Mouse (Mus musculus) adrenal gland, postnatal 4 days (tissue): ENCODE data around the gene Dpf1. TPM values are rescaled to one million over a fixed set of nuclear protein-coding genes. Genes with fewer than 3 reads are reported as not detected.
A peak's percentile ranks its signal among the peaks of the same experiment; 100 is the strongest.

Experiments used
- DNase-seq, 2 experiments: peaks; one replicate each; pipeline ENCODE4 v3.0.0; 2021 to 2022; ENCODE audit warnings: low spot score in 2 of 2, mixed read lengths in 2 of 2
- total RNA-seq, 2 experiments: library from RNA; stranded (reverse); gene quantifications; 2 replicates each; pipeline ENCODE4 v1.2.3; 2021

Dpf1 gene
- total RNA-seq, 2 experiments from 2014 or later = 5.0 to 5.7 TPM

DNA sequence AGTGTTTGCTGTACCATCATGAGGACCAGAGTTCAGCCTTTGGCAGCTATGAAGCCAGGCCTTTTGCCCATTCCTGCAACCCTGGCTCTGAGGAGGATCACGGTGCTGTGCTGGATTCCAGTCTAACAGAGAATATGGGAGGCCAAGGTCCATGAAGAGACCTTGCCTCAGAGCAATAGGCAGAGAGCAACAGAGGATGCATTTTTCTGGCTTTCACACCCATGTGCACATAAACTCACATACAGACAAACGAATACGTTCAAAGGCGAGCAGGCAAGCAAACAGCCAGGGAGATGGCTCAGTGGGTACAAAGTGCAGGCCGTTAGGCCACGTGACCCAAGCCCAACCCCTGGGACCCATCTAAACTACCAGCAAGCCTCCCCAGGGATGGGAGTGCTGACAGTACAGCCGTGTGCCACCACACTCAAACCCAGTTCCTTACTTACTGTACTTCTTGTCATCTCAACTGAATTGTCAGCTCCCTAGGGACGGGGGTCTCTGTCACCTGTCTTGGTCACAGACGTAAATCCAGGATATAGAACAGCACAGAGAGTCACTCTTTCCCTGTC lies 34.7 kb downstream of the Dpf1 start:
- no peak for DNase-seq

DNA sequence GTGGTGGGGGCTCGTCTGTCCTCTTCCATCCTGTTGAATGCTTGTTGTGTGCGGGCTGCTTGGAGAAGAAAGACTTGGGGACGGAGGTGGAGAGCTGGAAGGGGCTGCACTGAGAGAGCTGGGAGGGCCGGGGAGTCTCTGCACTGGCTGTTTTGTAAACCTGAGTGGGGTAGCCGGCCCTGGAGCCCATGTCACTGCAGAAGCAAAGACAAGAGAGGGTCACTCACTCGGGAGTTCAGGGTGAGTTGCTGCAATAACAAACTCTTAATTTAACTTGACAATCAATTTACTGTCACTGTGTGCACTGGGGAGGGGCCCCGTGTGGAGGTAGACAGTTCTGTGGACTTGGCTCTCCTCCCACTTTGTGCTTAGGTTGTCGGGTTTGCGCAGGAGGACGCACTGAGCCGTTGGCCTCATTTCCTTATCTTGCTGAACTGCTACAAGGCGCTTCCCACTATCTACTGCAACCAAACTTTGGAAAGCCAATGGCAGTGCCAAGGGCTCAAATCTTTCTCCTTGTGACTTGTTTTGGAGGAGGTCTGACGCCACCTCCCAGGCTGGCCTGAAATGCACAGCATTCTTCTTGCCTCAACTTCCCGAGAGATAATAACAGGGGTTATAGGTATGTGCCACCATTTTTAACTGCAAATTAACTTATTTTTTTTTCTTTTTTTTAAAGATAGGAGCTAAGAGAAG lies 35.4 kb downstream of the Dpf1 start:
- DNase-seq = no peak

DNA sequence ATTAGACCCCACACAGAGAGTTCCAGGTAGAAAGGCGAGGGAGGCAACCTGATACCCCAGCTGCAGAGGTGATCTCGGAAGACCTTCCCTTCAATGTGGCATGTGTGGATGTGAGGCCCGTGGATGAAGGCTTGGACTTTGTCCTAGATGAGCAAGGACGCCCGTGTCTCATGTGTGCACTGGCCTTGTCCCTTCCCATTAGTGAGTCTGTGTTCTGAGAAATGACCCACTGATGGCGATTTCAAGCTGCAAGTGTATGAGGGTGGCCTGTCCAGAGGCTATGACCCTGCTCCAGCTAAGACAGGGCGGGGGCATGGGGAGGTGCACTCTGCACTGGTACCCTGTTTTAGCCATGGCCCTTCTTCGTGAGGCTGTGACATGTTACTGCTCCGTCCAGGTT lies 36.5 kb downstream of the Dpf1 start:
- no peak for DNase-seq

DNA sequence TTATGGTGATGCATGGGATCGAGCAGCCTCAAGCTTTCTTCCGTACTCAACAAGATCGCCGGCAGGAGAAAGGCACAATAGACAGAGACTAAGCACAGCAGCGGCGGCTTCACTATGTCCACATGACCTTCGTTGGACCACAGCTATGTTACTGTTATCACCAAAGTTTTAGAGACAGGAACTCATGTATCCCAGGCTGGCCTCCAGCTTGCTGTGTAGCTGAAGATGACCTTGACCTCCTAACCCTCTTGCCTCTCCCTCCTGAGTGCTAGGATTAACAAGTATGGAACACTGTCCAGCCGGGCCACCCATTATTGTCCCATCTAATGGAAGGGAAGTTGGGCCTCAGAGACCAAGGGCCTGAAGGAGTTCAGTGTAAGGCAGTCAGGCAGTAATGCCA lies 37.1 kb downstream of the Dpf1 start:
- DNase-seq = no peak

DNA sequence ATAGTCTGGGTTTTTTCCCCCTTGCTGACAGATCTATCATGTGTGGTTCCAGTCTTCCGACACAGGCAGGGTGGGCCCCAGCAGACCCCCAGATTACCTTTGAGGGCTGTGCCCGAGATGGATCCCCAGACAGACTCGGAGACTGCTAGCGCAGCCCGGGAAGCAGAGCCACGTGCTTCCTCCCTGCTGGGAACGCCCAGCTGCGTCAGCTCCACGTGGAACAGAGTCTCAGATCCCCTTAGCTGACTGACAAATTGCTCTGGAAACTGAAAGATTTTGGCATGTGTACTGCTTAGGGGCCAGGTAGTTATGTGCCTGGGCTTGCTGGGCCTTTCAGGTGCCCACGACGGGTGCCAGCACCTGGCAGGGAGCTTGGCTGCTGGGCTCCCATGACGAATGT lies 38.0 kb downstream of the Dpf1 start:
- no peak for DNase-seq

DNA sequence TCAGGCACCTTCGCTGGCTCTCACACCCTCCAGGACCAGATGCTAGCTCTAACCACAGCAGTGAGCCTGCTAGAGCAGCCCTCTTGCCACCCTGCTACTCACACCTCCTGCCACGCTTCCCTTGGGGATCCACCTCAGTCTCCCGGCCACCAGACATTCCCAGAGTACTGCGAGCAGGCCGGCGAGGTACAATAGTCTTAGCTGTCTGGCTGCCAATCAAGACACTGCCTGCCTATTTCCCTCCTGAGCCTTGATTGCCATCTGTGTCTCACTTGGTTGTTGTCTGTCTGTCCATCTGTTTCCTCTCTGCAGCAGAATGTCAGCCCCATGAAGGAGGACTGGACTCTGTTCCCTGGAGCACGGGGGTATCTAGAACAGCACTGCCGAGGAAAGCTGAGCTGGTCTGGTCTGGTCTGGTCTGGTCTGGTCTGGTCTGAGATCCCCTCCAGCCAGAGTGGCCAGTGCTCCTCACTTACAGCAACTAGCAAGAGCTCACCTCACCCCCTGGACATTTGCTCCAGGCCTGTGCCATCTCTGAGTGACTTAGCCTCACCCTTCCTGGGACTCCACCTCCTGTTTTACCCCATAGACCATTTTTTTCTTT lies 38.8 kb downstream of the Dpf1 start:
- no peak for DNase-seq

DNA sequence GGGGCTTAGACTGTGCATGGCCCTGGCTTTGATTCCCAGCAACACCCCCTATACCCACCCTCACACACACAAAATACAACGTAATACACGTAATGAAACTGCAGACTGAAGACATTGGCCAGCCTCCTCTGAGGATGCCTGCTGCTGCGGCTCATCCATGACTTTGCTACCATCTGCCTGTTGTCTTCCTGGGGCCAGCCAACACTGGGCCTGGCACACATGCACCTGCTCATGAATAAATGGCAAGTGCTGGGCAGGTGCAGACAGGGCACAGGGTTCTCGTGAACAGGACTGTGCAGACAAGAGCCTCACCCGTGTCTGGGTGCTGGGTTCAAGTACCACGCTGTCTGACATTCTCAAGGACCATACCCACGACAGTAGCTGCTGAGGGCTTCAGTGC lies 40.0 kb downstream of the Dpf1 start:
- no peak for DNase-seq

DNA sequence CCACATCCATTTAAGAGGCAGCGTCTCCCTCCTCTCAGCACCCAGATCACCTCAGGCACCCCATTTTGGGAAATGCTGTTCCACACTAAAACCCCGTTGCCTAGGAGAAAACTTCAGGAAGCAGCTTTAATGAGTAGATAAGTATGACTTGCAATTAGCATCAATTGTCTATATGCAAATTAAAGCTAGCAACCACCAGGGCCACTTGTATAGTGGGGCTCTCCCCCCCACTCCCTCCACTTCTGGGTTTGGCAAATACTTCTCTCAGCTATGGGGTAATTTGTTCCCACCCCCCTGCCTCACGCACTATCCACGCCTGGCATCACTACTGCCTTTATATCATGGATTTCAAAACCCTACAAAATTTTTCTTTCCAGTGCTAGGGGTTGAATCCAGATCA lies 41.8 kb downstream of the Dpf1 start:
- no peak for DNase-seq

DNA sequence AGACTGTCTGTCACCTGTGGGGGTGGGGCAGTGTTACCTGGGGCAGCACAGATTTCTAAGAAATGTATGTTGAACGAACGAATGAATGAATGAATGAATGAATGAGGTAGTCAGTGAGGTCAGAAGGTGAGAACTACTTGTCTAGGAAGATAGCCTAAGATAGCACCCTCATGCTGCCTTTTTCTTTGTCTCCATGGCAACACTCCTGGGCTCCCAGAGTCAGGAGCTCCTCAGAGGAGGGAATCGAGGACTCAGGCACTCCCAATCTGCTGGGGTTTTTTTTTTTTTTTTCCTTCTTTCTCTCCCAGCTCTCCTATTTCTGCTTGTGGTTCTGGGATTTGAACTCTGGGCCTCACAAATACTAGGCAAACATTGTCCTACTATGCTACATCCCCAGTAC lies 42.5 kb downstream of the Dpf1 start:
- DNase-seq = no peak

DNA sequence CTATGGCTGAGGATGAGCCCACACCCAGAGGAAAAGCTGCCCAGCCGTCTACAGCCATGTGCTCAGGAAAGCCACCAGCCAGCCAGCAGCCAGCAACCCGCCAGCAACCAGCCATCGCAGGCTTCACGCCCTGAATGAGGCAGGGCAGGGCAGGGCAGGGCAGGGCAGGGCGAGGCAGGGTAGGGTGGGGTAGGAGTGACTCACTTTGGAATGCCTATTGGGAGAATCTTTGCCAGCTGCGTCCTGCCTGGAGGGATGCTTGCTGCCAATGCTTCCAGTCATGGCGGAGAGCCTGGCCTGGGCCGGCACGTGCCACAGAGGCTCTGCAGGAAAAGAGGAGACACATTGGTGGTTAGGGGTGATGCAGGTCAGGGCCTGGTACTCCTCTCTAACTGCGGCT lies 46.7 kb downstream of the Dpf1 start:
- no peak for DNase-seq

DNA sequence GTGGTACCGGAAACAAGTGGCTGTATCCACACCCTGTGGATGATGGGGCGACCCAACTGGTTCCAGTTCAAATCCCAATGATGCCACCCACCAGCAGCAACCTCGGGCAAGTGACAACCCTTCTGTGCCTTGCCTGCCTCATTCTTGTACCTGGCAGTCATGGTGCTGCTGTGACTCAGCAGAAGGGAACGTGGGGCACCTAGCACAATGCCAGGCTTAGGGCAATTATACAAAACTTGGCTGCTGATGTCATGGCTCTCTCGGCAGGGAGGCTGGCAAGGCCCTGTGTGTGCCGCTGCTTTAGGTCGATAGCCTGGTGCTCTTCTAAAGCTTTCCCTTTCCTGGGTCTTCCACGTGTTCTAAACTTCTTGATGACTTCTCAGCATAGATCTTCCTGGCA lies 48.5 kb downstream of the Dpf1 start:
- no peak for DNase-seq

DNA sequence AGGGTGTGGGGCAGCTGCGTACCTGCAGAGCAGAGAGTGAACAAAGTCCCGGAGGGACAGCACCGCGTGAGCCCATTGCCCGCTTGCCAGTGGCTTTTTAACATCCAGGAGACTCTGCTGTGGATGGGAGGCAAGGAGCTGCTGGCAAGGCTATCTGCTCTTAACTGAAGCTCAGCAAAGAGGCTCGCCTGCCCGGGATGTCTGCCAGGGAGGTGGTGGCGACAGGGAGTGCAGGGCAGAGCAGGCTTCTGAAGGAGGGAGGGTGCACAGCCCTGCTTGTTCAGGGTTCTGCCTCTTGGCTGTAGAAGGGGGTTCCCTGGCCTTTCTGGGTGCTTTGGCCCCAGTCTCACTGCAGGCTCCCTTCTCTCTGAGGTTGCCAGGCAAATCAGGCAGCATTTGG lies 50.4 kb downstream of the Dpf1 start:
- DNase-seq = peak in 1 of 2 experiments; percentile 49

DNA sequence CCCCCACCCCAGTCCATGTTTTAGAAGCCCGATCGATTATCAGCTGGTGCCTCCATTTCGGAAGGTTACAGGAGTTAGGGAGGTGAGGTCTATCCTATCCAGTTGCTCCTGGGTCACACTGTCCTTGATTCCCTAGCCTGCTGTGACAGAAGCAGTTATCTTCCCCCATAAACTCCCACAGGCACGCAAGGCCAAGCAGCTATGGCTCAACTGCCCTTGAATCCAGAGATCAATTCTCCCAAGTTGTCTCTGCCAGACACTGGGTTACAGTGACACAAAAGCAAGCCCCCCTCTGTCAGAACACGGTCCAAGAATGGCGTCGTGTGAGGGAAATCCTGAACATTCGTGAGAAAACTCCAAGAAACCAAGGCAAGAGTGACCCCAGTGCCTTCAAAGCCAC lies 51.7 kb downstream of the Dpf1 start:
- no peak for DNase-seq

DNA sequence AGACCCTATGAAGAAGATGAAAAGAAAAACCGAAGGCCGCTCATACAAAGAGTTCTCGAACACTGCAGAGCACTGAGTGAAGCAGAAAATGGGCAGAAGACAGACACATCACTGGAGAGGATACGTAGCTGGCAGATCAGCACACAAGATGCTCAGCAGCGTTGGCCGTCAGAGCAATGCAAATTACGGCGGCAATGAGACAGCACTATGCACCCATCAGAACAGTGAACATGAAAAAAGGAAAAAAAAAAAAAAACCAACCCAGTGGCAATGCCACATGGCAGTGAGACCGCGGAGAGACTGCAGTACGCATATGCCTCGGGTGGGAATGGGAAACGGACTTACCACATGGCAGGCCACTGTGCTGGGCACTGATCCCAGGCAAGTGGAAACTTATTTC lies 57.7 kb downstream of the Dpf1 start:
- DNase-seq = no peak

DNA sequence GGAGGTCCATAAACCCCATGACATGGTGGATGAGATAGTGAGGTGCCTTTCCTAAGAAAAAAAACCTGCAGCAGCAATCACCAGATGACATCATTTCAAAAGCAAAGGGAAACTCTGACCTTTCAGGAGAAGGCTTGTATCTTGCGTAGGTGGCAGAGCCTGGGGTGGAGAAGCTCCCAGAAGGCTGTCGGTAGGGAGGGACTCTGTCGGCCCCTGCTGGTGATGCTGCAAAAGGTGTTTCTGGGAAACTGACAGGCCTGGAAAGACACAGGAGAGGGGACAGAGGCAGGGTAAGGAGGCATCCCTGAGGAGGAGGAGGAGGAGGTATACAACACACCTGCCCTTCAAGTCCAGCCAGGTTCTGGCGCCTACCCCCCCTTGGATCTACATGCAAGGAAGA lies 60.3 kb downstream of the Dpf1 start:
- DNase-seq = peak in 1 of 2 experiments; percentile 21

DNA sequence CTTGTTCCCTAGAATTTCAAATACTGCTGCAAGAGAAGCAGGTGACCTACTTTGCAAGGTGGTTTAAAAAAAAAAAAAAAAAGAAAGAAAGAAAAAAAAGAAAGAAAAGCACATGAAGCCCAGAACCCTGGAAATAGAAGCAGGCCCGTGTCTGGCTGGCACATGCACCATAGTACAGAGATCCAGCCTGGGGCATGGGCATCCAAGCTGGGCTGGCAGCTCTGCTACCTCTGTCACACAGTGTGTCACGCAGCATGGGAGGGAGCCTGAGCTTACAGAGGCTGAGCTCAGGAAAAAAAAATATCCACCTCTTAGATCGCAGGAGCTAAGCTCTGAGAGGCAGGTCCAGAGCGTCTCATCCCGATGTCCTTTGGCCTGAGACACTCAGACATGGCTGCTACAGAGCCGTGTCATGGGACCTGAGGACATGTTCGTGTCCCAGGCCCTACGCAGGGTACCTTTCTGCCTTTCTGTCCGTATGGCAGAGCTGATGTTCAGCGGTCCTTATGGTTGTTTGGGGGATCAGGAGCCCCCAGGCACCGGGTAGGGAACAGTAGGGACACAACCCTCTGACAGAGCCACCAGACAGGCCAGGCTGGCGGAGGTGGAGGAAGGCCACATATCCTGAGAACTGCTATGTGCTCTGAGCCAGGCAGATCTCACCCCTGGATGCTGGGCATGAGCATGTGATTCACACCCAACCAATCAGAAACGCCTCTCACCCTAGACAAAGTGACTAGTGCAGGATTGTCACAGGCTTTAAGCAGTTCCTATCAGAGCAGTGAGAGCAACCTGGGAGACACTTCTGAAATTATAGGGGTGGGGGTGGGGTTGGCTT lies 63.6 kb downstream of the Dpf1 start:
- DNase-seq = no peak

Other genes starting within 250 kb of the Dpf1 start
- gene Ryr1, start 178.8 kb upstream of the Dpf1 start, total RNA-seq = 10 to 100 TPM in 1 of 2 experiments, 1 to 10 TPM in 1; 5.9 to 15.1 TPM
- 1 to 10 TPM; 2.4 TPM for gene Rasgrp4, start 169.1 kb upstream of the Dpf1 start, total RNA-seq
- 10 to 100 TPM; 16.2 to 17.2 TPM for gene Fam98c, start 147.7 kb upstream of the Dpf1 start, total RNA-seq
- gene Ggn, start 133.7 kb upstream of the Dpf1 start, total RNA-seq = 1 to 10 TPM; 1.8 to 2.5 TPM
- 10 to 100 TPM; 14.5 to 15.8 TPM for gene Spred3, start 133.5 kb upstream of the Dpf1 start, total RNA-seq
- gene Psmd8, start 123.2 kb upstream of the Dpf1 start, total RNA-seq = 100 to 1,000 TPM; 188 to 192 TPM
- gene Catsperg1, start 89.9 kb upstream of the Dpf1 start, total RNA-seq = 1 to 10 TPM; 2.0 TPM
- 1 to 10 TPM; 2.9 to 3.6 TPM for gene Kcnk6, start 71.4 kb upstream of the Dpf1 start, total RNA-seq
- gene Yif1b, start 65.6 kb upstream of the Dpf1 start, total RNA-seq = 10 to 100 TPM; 48.2 to 49.7 TPM
- gene 2200002D01Rik, start 55.5 kb upstream of the Dpf1 start, total RNA-seq = 1 to 10 TPM; 2.4 to 4.5 TPM
- 10 to 100 TPM; 46.1 to 85.1 TPM for gene Spint2, start 22.0 kb upstream of the Dpf1 start, total RNA-seq
- 10 to 100 TPM; 14.3 to 15.0 TPM for gene Ppp1r14a, start 14.6 kb upstream of the Dpf1 start, total RNA-seq
- gene Sipa1l3, start 214.7 kb downstream of the Dpf1 start, total RNA-seq = 10 to 100 TPM; 67.4 to 86.4 TPM